In the genomic region with DNA sequence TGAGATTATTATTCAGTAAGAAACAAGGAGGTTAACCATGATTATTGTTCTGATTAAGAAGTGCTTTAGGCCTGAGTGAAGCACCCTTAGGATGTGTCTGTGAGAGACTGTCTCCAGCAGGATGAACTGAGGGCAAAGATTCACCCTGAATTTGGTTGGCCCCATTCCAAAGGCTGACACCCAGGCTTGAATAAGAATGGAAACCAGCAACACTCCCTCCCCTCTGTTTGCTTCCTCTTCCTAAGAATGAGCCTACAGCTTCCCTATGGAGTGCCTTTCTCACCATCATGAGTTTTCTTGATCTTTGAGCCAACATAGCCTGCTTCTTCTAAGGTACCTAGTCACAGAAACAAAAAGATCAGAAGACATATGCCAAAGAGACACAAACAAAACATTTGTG, we compare ENCODE assay signal across 22 mouse cellular contexts.
A peak's percentile ranks its signal among the peaks of the same experiment; 100 is the strongest.
DNase-seq lines count a peak whose midpoint lies in the region; ATAC-seq and TF ChIP-seq lines count a peak whose summit lies in the region.
"Had no signal": no experiment of that assay in that cellular context is flagged by ENCODE, and none has a peak within 500 bp of the region (broad histone marks: within the 10 kb centered on the region; RNA-seq: fewer than 3 reads in every experiment).

No protein-coding gene starts in this region.

- H3K4me1 ChIP-seq in kidney, adult 2 months (ENCODE audit: control insufficient read depth, insufficient read depth, low read length) = no peaks in the 10 kb centered on the region
- no peaks in the 10 kb centered on the region for H3K4me1 ChIP-seq in kidney, embryonic 16.5 days (ENCODE audit: insufficient read depth, low read length)
- H3K4me1 ChIP-seq in liver, adult 2 months (ENCODE audit: control insufficient read depth, insufficient read depth, low read length) = peaks cover 9% of the 10 kb centered on the region; the same call in 1 of the 2 replicates
- H3K4me1 ChIP-seq in liver, embryonic 12.5 days = no peaks in the 10 kb centered on the region
- peaks cover 4 to 5% of the 10 kb centered on the region in 2 experiments; a peak in 3 of 4 replicates for H3K4me1 ChIP-seq in ES-E14 (ENCODE audit: control insufficient read depth in 2 of 2, insufficient read depth in 2 of 2, low read length in 2 of 2, poor library complexity in 1 of 2)
- H3K4me1 ChIP-seq: heart, embryonic 15.5 days; hindbrain, embryonic 13.5 days; limb, embryonic 12.5 days; liver, embryonic 13.5 days; megakaryocyte, embryonic 14.5 days; midbrain, embryonic 13.5 days had no signal

- ATAC-seq in kidney, embryonic 16.5 days (ENCODE audit: low FRiP score, low TSS enrichment) = no peak
- ATAC-seq in liver, embryonic 12.5 days = no peak
- ATAC-seq: forebrain, embryonic 16.5 days; midbrain, embryonic 13.5 days had no signal

- no peaks in the 10 kb centered on the region for H3K27me3 ChIP-seq in kidney, adult 2 months (replicated peaks; ENCODE audit: control insufficient read depth, insufficient read depth, low read length)
- no peaks in the 10 kb centered on the region for H3K27me3 ChIP-seq in kidney, embryonic 16.5 days (ENCODE audit: insufficient read depth, low read length)
- H3K27me3 ChIP-seq in liver, adult 2 months (ENCODE audit: control insufficient read depth, insufficient read depth, low read length) = no peaks in the 10 kb centered on the region
- H3K27me3 ChIP-seq in liver, embryonic 12.5 days (replicated peaks) = no peaks in the 10 kb centered on the region
- H3K27me3 ChIP-seq: heart, embryonic 15.5 days; hindbrain, embryonic 13.5 days; limb, embryonic 12.5 days; liver, embryonic 13.5 days; megakaryocyte, embryonic 14.5 days; midbrain, embryonic 13.5 days had no signal

- no peak overlapping the region for H3K27ac ChIP-seq in kidney, adult 2 months (ENCODE audit: insufficient read depth, low read depth, low read length)
- no peak overlapping the region for H3K27ac ChIP-seq in kidney, embryonic 16.5 days (ENCODE audit: low read length)
- no peak overlapping the region for H3K27ac ChIP-seq in liver, adult 2 months (replicated peaks; ENCODE audit: insufficient read depth, low read depth, low read length)
- H3K27ac ChIP-seq in liver, embryonic 12.5 days = no peak overlapping the region
- H3K27ac ChIP-seq in ES-E14 (ENCODE audit: insufficient read depth, low read depth, low read length, poor library complexity, severe bottlenecking) = no peak overlapping the region
- no peak overlapping the region for H3K27ac ChIP-seq in layer of hippocampus, adult 2 months
- H3K27ac ChIP-seq: forebrain, embryonic 10.5 days; heart, adult 2 months; heart, embryonic 15.5 days; hindbrain, embryonic 13.5 days; limb, embryonic 12.5 days; liver, embryonic 13.5 days; midbrain, embryonic 13.5 days had no signal

- H3K36me3 ChIP-seq in kidney, adult 2 months (ENCODE audit: control insufficient read depth, insufficient read depth, low read length) = no peaks in the 10 kb centered on the region
- no peaks in the 10 kb centered on the region for H3K36me3 ChIP-seq in kidney, embryonic 16.5 days (ENCODE audit: insufficient read depth, low read length)
- no peaks in the 10 kb centered on the region for H3K36me3 ChIP-seq in liver, adult 2 months (ENCODE audit: control insufficient read depth, insufficient read depth, low read length)
- no peaks in the 10 kb centered on the region for H3K36me3 ChIP-seq in liver, embryonic 12.5 days
- H3K36me3 ChIP-seq in ES-E14 (ENCODE audit: control insufficient read depth, insufficient read depth, low read length, poor library complexity, severe bottlenecking) = no peaks in the 10 kb centered on the region
- H3K36me3 ChIP-seq: forebrain, embryonic 10.5 days; heart, embryonic 15.5 days; hindbrain, embryonic 13.5 days; limb, embryonic 12.5 days; liver, embryonic 13.5 days; midbrain, embryonic 13.5 days had no signal

- no peaks in the 10 kb centered on the region for H3K79me2 ChIP-seq in liver, adult 2 months (ENCODE audit: control insufficient read depth, insufficient read depth, low read length)

- no peak overlapping the region for H3K4me3 ChIP-seq in kidney, adult 2 months (ENCODE audit: insufficient read depth, low read depth, low read length)
- no peak overlapping the region for H3K4me3 ChIP-seq in kidney, embryonic 16.5 days (ENCODE audit: low read length)
- H3K4me3 ChIP-seq in liver, adult 2 months (ENCODE audit: insufficient read depth, low read depth, low read length) = no peak overlapping the region
- no peak overlapping the region for H3K4me3 ChIP-seq in liver, embryonic 12.5 days
- H3K4me3 ChIP-seq in ES-E14 (ENCODE audit: insufficient read depth in 1 of 2, low read depth in 1 of 2, low read length in 2 of 2, poor library complexity in 1 of 2, severe bottlenecking in 1 of 2) = no peak overlapping the region
- no peak overlapping the region for H3K4me3 ChIP-seq in layer of hippocampus, adult 2 months
- H3K4me3 ChIP-seq: forebrain, embryonic 10.5 days; heart, adult 2 months; heart, embryonic 15.5 days; hindbrain, embryonic 13.5 days; limb, embryonic 12.5 days; liver, embryonic 13.5 days; megakaryocyte, embryonic 14.5 days; midbrain, embryonic 13.5 days had no signal

- no peaks in the 10 kb centered on the region for H3K9me3 ChIP-seq in kidney, embryonic 16.5 days (ENCODE audit: low read length)
- H3K9me3 ChIP-seq in liver, embryonic 12.5 days (replicated peaks) = no peaks in the 10 kb centered on the region
- H3K9me3 ChIP-seq in ES-E14 (ENCODE audit: control insufficient read depth, insufficient read depth, low read depth, low read length) = no peaks in the 10 kb centered on the region
- H3K9me3 ChIP-seq: forebrain, embryonic 10.5 days; heart, embryonic 15.5 days; hindbrain, embryonic 13.5 days; limb, embryonic 12.5 days; liver, embryonic 13.5 days; megakaryocyte, embryonic 14.5 days; midbrain, embryonic 13.5 days had no signal

- no peak for TF ChIP-seq CTCF in kidney, adult 2 months (conservative IDR thresholded peaks at IDR 0.05; ENCODE audit: insufficient read depth, insufficient read length, low read depth, low read length)
- TF ChIP-seq CTCF in liver, adult 2 months (IDR thresholded peaks at IDR 0.05; ENCODE audit: low read depth, low read length) = no peak
- TF ChIP-seq CTCF in layer of hippocampus, adult 2 months (conservative IDR thresholded peaks at IDR 0.05) = no peak

- in situ Hi-C loops in ES-E14 (cut with MboI; ENCODE audit: low sequenced_read_pairs in 2 of 2, unreplicated experiment in 2 of 2) = no loop called here

- no peak for TF ChIP-seq POLR2A in kidney, adult 2 months (IDR thresholded peaks at IDR 0.05; ENCODE audit: low read depth, low read length)
- no peak for TF ChIP-seq POLR2A in liver, adult 2 months (IDR thresholded peaks at IDR 0.05; ENCODE audit: extremely low read depth, insufficient read depth, low read length)

- no peak overlapping the region for H3K9ac ChIP-seq in kidney, embryonic 16.5 days (replicated peaks; ENCODE audit: low read length)
- H3K9ac ChIP-seq in liver, adult 2 months (ENCODE audit: low read depth, low read length) = no peak overlapping the region
- H3K9ac ChIP-seq in liver, embryonic 12.5 days = no peak overlapping the region
- H3K9ac ChIP-seq in ES-E14 (ENCODE audit: insufficient read depth, low read depth, low read length, poor library complexity, severe bottlenecking) = no peak overlapping the region
- H3K9ac ChIP-seq: heart, embryonic 15.5 days; hindbrain, embryonic 13.5 days; limb, embryonic 12.5 days; liver, embryonic 13.5 days; midbrain, embryonic 13.5 days had no signal

- no peak overlapping the region for H3K4me2 ChIP-seq in kidney, embryonic 16.5 days (replicated peaks; ENCODE audit: low read depth, low read length)
- H3K4me2 ChIP-seq in liver, embryonic 12.5 days = no peak overlapping the region
- H3K4me2 ChIP-seq: heart, embryonic 15.5 days; hindbrain, embryonic 13.5 days; limb, embryonic 12.5 days; liver, embryonic 13.5 days; midbrain, embryonic 13.5 days had no signal

- peak; percentile 48 for DNase-seq in kidney, adult 2 months
- DNase-seq in liver, adult 2 months (ENCODE audit: extremely low read depth, low read depth, low spot score) = peak; percentile 47
- DNase-seq in ES-E14 (ENCODE audit: low read depth, low spot score) = peak; percentile 28
- peak; percentile 12 for DNase-seq in brain, adult 2 months (ENCODE audit: low read depth, low spot score)
- DNase-seq in layer of hippocampus, adult 2 months (ENCODE audit: low spot score in 2 of 2) = no peak
- DNase-seq in thymus, postnatal 10 days (ENCODE audit: low spot score in 2 of 2) = no peak
- DNase-seq: adrenal gland, postnatal 14 days; cerebellum, adult 9-11 months; gastrocnemius, postnatal 25 days; heart, adult 2 months; liver, embryonic 13.5 days; right cerebral cortex, postnatal 4 days; thymus, postnatal 25 days had no signal

TF ChIP-seq in ES-E14, 5 proteins besides CTCF, POLR2A, EP300 and RAD21:
- TF ChIP-seq ZNF384 (IDR thresholded peaks at IDR 0.05; ENCODE audit: low read depth, low read length) = no peak
- no peak for TF ChIP-seq MAFK (IDR thresholded peaks at IDR 0.05; ENCODE audit: insufficient read depth, low read depth, low read length)
- TF ChIP-seq ZC3H11A (IDR thresholded peaks at IDR 0.05; ENCODE audit: borderline replicate concordance, low read depth, low read length) = no peak
- TF ChIP-seq HCFC1 (IDR thresholded peaks at IDR 0.05; ENCODE audit: borderline replicate concordance, insufficient read depth, low read length) = no peak
- no peak for TF ChIP-seq CHD2 (IDR thresholded peaks at IDR 0.05; ENCODE audit: low read depth, low read length)

Comparison
In these comparisons a context has a peak if more than half of its experiments do, and no peak if none do; other contexts are left out.
1. DNase-seq: peak in kidney, adult 2 months (single experiment), liver, adult 2 months (single experiment), ES-E14 (single experiment) and brain, adult 2 months (single experiment); none in layer of hippocampus, adult 2 months (0 of 2) and thymus, postnatal 10 days (0 of 2).